Mouse (Mus musculus) lung, embryonic 14.5 days (tissue): ENCODE results near the gene Gpr89. TPM values are rescaled to one million over a fixed set of nuclear protein-coding genes. Genes with fewer than 3 reads are reported as not detected.

Source experiments
- ATAC-seq: fragments of 200-750 bp; cut with Nextera tagmentation; 2 replicates; pipeline ENCODE4 v1.8.0; 2017; ENCODE audit warnings: mild to moderate bottlenecking, moderate TSS enrichment, moderate library complexity; ENCODE audit not compliant: insufficient read depth
- DNase-seq: peaks from one replicate; pipeline ENCODE4 v3.0.0-alpha.2; 2015
- H3K27ac ChIP-seq: fragments of 300-500 bp; sonication (generic); 2 replicates; pipeline ENCODE4 v1.5.1; 2014; ENCODE audit warnings: low read depth, mild to moderate bottlenecking, moderate library complexity
- H3K27me3 ChIP-seq: fragments of 300-500 bp; sonication (generic); 2 replicates; pipeline ENCODE4 v1.6.1; 2014; ENCODE audit warnings: low read length, control low read depth; ENCODE audit not compliant: insufficient read depth
- H3K36me3 ChIP-seq: fragments of 300-500 bp; sonication (generic); 2 replicates; pipeline ENCODE4 v1.6.1; 2014; ENCODE audit warnings: control low read depth; ENCODE audit not compliant: insufficient read depth
- H3K4me1 ChIP-seq: fragments of 300-500 bp; sonication (generic); 2 replicates; pipeline ENCODE4 v1.6.1; 2014; ENCODE audit warnings: antibody characterized with exemption, control low read depth; ENCODE audit not compliant: insufficient read depth
- H3K4me2 ChIP-seq: fragments of 300-500 bp; sonication (generic); 2 replicates; pipeline ENCODE4 v1.6.1; 2014; ENCODE audit warnings: mild to moderate bottlenecking
- H3K4me3 ChIP-seq: fragments of 300-500 bp; sonication (generic); 2 replicates; pipeline ENCODE4 v1.5.1; 2014; ENCODE audit warnings: low read depth, low read length
- H3K9ac ChIP-seq: fragments of 300-500 bp; sonication (generic); 2 replicates; pipeline ENCODE4 v1.6.1; 2014
- H3K9me3 ChIP-seq: fragments of 300-500 bp; sonication (generic); 2 replicates; pipeline ENCODE4 v1.6.1; 2016; ENCODE audit warnings: low read depth, low read length, control low read depth
- CTCF ChIP-seq: IDR thresholded peaks from 2 replicates; pipeline ENCODE4 v1.5.1; 2016; ENCODE audit warnings: antibody characterized with exemption, low read depth
- WGBS: fragments of 180-500 bp; shearing (Covaris S2); extraction: QIAGEN DNeasy Blood & Tissue Kit; methylation state at CpG from one replicate; pipeline ENCODE4 v1.1.7; 2014; 5-methylcytosine and 5-hydroxymethylcytosine counted together
- polyA plus RNA-seq: library from polyadenylated mRNA; unstranded; fragments of >200 nt; fragmentation: Nextera tagmentation; extraction: Ambion mirVana; gene quantifications from 2 replicates; pipeline ENCODE4 v1.2.1, GENCODE M21; 2014

Gpr89 gene
- polyA plus RNA-seq, 1 experiment from 2014 or later: 35.4 TPM

DNA sequence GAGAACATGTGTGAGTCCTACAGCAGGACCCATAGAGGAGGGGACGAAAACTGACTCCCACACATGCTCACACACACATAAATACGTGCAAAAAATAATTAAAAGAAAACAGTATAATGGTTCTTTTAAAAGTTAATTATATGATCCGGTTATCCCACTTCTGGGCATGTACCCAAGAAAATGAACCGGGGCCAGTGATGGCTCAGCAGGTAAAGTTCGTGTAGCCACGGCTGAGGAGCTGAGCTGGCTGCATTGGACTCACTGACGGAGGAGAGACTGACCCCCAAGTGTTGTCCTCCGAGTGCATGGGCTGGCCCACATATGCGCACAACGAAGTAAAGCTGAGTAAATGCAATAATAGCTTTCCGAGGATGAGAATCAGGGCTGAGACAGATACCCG is 80.5 kb downstream of the Gpr89 start:
- 83% methylated on average over 12 of the region's 12 CpGs for WGBS
- ATAC-seq: no peak
- no peak for TF ChIP-seq CTCF
- Histone ChIP-seq H3K27me3 (no peaks in the 10 kb centered on the region), H3K4me2 (no peak overlapping the region), H3K4me1 (no peaks in the 10 kb centered on the region), H3K9me3 (no peaks in the 10 kb centered on the region), H3K36me3 (no peaks in the 10 kb centered on the region), H3K9ac (no peak overlapping the region), H3K4me3 (no peak overlapping the region), H3K27ac (no peak overlapping the region)
- DNase-seq: no peak

DNA sequence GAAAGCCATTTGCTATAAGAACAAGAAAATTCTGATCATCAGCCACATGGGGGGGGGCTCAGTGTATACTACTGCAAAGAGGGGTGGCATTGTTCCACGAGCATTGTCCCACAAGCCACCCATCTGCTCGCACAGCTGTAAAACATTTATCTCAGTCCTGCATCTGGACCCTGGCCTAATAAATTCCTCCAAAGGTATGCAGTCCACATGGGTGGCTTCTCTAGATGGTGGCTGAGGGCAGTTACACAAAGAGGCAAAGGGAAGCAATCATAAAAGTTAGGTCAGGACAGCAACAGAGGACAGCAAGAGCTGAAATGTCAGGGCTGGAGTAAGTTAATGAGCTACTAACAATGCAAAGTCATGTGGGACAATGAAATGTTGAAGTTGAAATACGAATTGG is 81.4 kb downstream of the Gpr89 start:
- no peak for DNase-seq
- H3K9me3 ChIP-seq: no peaks in the 10 kb centered on the region
- H3K4me3 ChIP-seq: no peak overlapping the region
- ATAC-seq: no peak
- H3K27me3 ChIP-seq: no peaks in the 10 kb centered on the region
- no peaks in the 10 kb centered on the region for H3K4me1 ChIP-seq
- H3K4me2 ChIP-seq: no peak overlapping the region
- TF ChIP-seq CTCF: no peak
- no peak overlapping the region for H3K9ac ChIP-seq
- 55% methylated on average over 3 of the region's 3 CpGs for WGBS
- no peaks in the 10 kb centered on the region for H3K36me3 ChIP-seq
- no peak overlapping the region for H3K27ac ChIP-seq

DNA sequence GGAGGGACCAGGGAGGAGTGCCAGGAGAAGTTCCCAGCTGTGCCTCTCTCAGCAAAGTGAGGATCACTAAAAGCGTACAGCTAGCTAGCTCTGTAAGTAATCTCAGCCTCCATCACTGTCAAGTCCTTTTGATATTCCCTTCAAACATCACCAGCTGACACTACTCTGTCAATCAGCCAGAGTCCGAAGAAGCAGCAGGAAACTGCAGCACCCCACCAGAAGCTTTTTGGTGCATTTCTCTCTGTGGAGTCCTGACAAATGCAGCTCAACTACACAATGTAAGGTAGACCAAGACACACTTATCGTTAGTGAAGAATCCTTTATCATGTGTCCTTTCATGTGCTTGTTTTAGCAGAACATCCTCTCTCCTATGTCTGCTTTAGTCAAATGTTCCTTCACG is 83.6 kb downstream of the Gpr89 start:
- TF ChIP-seq CTCF: no peak
- WGBS: 77% methylated on average over 4 of the region's 4 CpGs
- H3K27ac ChIP-seq: no peak overlapping the region
- no peaks in the 10 kb centered on the region for H3K4me1 ChIP-seq
- no peak overlapping the region for H3K4me3 ChIP-seq
- DNase-seq: no peak
- no peaks in the 10 kb centered on the region for H3K36me3 ChIP-seq
- H3K9ac ChIP-seq: no peak overlapping the region
- no peaks in the 10 kb centered on the region for H3K27me3 ChIP-seq
- H3K9me3 ChIP-seq: no peaks in the 10 kb centered on the region
- no peak for ATAC-seq
- no peak overlapping the region for H3K4me2 ChIP-seq

DNA sequence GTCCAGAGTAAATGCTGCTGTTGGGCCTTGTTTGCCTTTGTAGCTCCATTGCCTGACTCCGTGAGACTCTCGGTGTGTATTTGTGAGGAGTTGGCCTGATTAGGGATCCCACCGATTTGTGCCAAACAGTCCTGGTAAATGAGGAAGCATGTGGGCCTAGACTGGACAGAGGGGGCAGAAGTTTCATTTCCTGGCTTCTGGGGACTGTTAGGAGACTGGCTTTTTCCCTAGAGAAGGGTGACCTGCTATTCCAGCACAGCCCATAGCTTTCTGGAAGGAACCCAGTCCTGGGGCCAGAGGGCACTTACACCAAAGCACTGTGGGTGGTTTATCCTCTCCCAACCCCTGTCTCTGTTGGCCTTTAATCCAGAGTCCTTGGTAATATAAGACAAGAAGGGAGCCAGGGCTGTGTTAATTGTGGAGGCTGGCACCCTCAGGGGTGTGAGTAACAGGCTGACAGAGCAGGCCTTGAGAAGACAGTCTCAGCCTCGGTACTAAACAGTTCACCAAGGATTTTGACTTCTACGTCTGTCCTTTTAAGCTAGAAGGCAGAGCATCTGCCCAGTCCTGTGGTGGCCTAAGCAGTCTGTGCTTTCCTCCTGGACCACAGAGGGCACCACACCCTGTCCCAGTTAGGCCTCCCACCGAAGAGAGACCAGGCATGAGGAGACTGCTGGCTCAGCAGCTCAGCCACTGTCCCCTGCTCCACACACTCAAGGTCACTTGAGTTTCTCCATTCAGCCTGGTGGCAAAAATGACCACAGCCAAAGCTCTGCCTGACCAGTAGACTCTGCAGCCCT is 84.8 kb downstream of the Gpr89 start:
- DNase-seq (no peak), ATAC-seq (no peak)
- Histone ChIP-seq H3K4me1 (no peaks in the 10 kb centered on the region), H3K27ac (no peak overlapping the region), H3K36me3 (no peaks in the 10 kb centered on the region), H3K9ac (no peak overlapping the region), H3K4me3 (no peak overlapping the region), H3K9me3 (no peaks in the 10 kb centered on the region), H3K4me2 (no peak overlapping the region), H3K27me3 (peaks cover 4% of the 10 kb centered on the region; the same call in 1 of the 2 replicates)
- WGBS: 64% methylated on average over 6 of the region's 6 CpGs
- no peak for TF ChIP-seq CTCF

Other genes starting within 250 kb of the Gpr89 start
- gene Ankrd35, start 235.2 kb downstream of the Gpr89 start, polyA plus RNA-seq: 0.12 and 0.15 TPM in 2 replicates
- gene Pias3, start 209.0 kb downstream of the Gpr89 start, polyA plus RNA-seq: 44.0 and 49.1 TPM in 2 replicates
- gene Nudt17, start 196.8 kb downstream of the Gpr89 start, polyA plus RNA-seq: 7.1 and 8.2 TPM in 2 replicates
- gene Polr3c, start 177.7 kb downstream of the Gpr89 start, polyA plus RNA-seq: 33.7 and 34.2 TPM in 2 replicates
- gene Rnf115, start 177.7 kb downstream of the Gpr89 start, polyA plus RNA-seq: 53.7 and 54.2 TPM in 2 replicates
- gene Pdzk1, start 76.1 kb downstream of the Gpr89 start, polyA plus RNA-seq: 0.08 TPM in 1 of 2 replicates, not detected in the other
- gene Cd160, start 76.0 kb downstream of the Gpr89 start, polyA plus RNA-seq: 0.07 and 0.09 TPM in 2 replicates
- gene Gja5, start 653 bp downstream of the Gpr89 start, polyA plus RNA-seq: 6.3 and 6.4 TPM in 2 replicates
- not detected in 2 replicates for gene Gja8, start 20.7 kb upstream of the Gpr89 start, polyA plus RNA-seq